Mouse (Mus musculus): ENCODE measurements at regions not wholly inside any gene's neighbourhood (a gene's known extent, or its start where the extent isn't known, plus 50 kb on each side); places are given as distances from the start of the nearest gene placed in this dataset.

- DNase-seq (ENCODE audit: low spot score): no peak
These were observed 80.8 kb downstream of the Plekhb2 start for GRCm38 (mm10) chr1:34930571-34930970.

GRCm38 (mm10) chr1:34943196-34943595 is 93.4 kb downstream of the Plekhb2 start:
- DNase-seq (ENCODE audit: low spot score): no peak

- no peak for DNase-seq (ENCODE audit: low spot score)
These were observed 112.1 kb downstream of the Plekhb2 start for GRCm38 (mm10) chr1:34961633-34962507.

GRCm38 (mm10) chr1:34962508-34962885 is 112.7 kb downstream of the Plekhb2 start:
- no peak for DNase-seq (ENCODE audit: low spot score)

GRCm38 (mm10) chr1:34974801-34975200 is 125.0 kb downstream of the Plekhb2 start:
- DNase-seq (ENCODE audit: low spot score): no peak

- no peak for DNase-seq (ENCODE audit: low spot score)
These were observed 128.4 kb downstream of the Plekhb2 start for GRCm38 (mm10) chr1:34978156-34978555.

- no peak for DNase-seq (ENCODE audit: low spot score)
These were observed 129.6 kb downstream of the Plekhb2 start for GRCm38 (mm10) chr1:34979350-34979749.

GRCm38 (mm10) chr1:34981934-34982333 is 132.2 kb downstream of the Plekhb2 start:
- DNase-seq (ENCODE audit: low spot score): no peak

GRCm38 (mm10) chr1:34982966-34983365 is 133.2 kb downstream of the Plekhb2 start:
- DNase-seq (ENCODE audit: low spot score): no peak

GRCm38 (mm10) chr1:34986861-34987260 is 137.1 kb downstream of the Plekhb2 start:
- no peak for DNase-seq (ENCODE audit: low spot score)

GRCm38 (mm10) chr1:34987650-34988221 is 138.0 kb downstream of the Plekhb2 start:
- DNase-seq (ENCODE audit: low spot score): no peak

GRCm38 (mm10) chr1:34988225-34988624 is 138.4 kb downstream of the Plekhb2 start:
- no peak for DNase-seq (ENCODE audit: low spot score)

- DNase-seq (ENCODE audit: low spot score): no peak
These were observed 151.0 kb downstream of the Plekhb2 start for GRCm38 (mm10) chr1:35000801-35001200.

GRCm38 (mm10) chr1:35017471-35017870 is 167.7 kb downstream of the Plekhb2 start:
- peak; percentile 0 for DNase-seq (ENCODE audit: low spot score)

- no peak for DNase-seq (ENCODE audit: low spot score)
These were observed 182.8 kb downstream of the Plekhb2 start for GRCm38 (mm10) chr1:35032619-35033018.

GRCm38 (mm10) chr1:35072811-35073210 is 223.0 kb downstream of the Plekhb2 start:
- DNase-seq (ENCODE audit: low spot score): no peak

- DNase-seq (ENCODE audit: low spot score): no peak
These were observed 245.1 kb downstream of the Plekhb2 start for GRCm38 (mm10) chr1:35094873-35095272.

- no peak for DNase-seq (ENCODE audit: low spot score)
These were observed 246.0 kb downstream of the Plekhb2 start for GRCm38 (mm10) chr1:35095785-35096184.

GRCm38 (mm10) chr1:35106665-35107064 is 256.9 kb downstream of the Plekhb2 start:
- no peak for DNase-seq (ENCODE audit: low spot score)

- no peak for DNase-seq (ENCODE audit: low spot score)
These were observed 260.0 kb downstream of the Plekhb2 start for GRCm38 (mm10) chr1:35109801-35110200.

- no peak for DNase-seq (ENCODE audit: low spot score)
These were observed 265.7 kb downstream of the Plekhb2 start for GRCm38 (mm10) chr1:35115521-35115920.

- DNase-seq (ENCODE audit: low spot score): no peak
These were observed 288.1 kb downstream of the Plekhb2 start for GRCm38 (mm10) chr1:35137907-35138306.

- no peak for DNase-seq (ENCODE audit: low spot score)
These were observed 299.3 kb downstream of the Plekhb2 start for GRCm38 (mm10) chr1:35149036-35149435.

GRCm38 (mm10) chr1:35162506-35162905 is 312.7 kb downstream of the Plekhb2 start:
- no peak for DNase-seq (ENCODE audit: low spot score)
